Mouse (Mus musculus): ENCODE results near the gene Neurl2.
A peak's percentile ranks its signal among the peaks of the same experiment; 100 is the strongest.
"Not testable (repeated sequence)": the region's sequence is repeated elsewhere in the genome, so short reads cannot be mapped to it uniquely, and the experiment has no call there.

Gene Neurl2

GRCm38 (mm10) chr2:164857842-164858553 is 24.7 kb upstream of the Neurl2 start:
- DNase-seq: no peak

- DNase-seq: peak; percentile 30
Observed at GRCm38 (mm10) chr2:164857101-164857821, 24.0 kb upstream of the Neurl2 start, which contains the start of gene Pltp. Gene Pltp, minus strand, starts transcription at chr2:164857711.

DNA sequence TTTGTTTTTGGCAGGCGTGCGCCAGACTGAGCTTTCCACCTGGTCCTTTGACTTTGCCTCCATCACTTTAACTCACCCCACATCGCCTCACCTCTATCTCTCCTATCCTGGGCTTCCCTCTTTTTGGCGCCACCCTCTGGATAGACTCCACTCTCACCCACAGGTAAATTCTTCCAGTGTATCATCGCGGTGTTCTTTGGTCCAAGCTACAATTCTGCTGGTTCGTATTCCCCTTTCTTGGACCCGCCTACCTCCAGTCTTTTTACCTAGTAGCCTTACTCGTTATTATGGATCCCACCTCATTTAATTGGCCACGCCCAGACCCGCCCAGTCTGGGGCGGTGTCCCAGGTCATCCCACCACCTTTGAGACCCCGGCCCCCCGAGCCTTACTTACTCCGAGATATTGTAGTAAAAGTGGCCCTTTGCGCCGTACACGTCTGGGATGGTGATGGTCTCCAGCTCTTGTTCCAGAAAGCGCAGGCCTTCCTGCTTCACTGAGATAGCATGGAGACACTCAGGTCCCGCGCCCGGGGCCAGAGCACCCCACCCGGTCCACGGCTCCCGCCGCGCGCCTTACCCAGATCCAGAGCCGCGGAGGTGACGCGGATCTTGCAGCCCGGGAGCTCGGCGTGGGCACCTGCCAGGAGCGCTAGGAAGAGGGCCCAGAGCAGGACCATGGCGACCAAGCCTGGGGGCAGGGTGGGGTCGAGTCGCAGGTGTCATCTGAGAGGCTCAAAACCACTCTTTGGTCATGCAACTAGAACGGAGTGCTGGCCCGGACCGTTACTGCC is 23.2 kb upstream of the Neurl2 start:
- no peak for DNase-seq

- not testable (repeated sequence) for DNase-seq
Observed at GRCm38 (mm10) chr2:164855572-164855971, 22.3 kb upstream of the Neurl2 start.

GRCm38 (mm10) chr2:164850061-164850460 is 16.8 kb upstream of the Neurl2 start:
- no peak for DNase-seq

DNA sequence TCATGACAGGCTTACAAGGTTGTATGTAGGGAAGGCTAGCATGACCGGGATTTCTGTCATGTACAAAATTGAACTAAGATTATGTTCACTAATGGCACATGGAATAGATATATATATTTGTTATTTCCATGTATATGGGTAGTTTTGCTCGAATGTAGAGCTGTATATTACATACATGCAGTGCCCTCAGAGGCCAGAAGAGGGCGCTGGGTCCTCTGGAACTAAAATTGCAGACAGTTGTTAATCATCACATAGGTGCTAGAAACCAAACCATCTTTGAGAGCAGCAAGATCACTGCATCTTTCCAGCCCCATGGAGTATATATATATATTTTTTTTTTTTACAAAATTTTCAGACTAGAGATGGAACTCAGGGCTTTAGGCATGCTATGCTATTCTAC is 12.5 kb upstream of the Neurl2 start:
- DNase-seq: peak; percentile 41

- no peak for DNase-seq
Observed at GRCm38 (mm10) chr2:164835164-164835563, 1.9 kb upstream of the Neurl2 start.

GRCm38 (mm10) chr2:164834531-164834930 is 1.3 kb upstream of the Neurl2 start:
- no peak for DNase-seq

DNA sequence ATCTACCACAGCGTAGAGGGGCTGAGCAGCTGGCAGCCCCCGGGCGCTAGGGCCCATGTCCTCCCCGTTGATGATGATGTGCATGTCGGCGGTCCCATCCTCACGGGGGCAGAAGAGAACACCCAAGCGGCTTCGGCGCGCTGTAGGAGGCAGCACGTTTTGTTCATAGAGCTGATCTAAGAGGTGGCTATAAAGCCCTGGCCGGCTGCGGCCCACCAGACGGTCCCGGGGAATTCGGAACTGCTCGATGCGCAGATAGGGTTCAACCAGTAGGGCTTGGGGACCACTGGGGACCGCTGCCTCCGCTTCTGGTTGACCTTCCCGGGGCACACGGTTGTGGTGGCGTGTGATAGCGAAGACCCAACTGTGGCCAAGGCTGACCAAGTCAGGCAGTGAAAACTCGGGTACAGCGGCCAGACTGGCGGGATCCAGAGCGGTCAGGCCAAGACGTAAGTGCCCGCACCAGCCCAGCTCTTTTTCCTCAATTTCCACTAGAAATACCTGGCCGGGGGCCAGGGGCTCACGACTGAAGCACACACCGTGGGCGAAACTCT is 431 bp downstream of the Neurl2 start, which contains the start of gene Ctsa:
Gene Ctsa (plus strand): TSS at position 126 of the 554 bp plus-strand sequence.
- DNase-seq: peak; percentile 81

DNA sequence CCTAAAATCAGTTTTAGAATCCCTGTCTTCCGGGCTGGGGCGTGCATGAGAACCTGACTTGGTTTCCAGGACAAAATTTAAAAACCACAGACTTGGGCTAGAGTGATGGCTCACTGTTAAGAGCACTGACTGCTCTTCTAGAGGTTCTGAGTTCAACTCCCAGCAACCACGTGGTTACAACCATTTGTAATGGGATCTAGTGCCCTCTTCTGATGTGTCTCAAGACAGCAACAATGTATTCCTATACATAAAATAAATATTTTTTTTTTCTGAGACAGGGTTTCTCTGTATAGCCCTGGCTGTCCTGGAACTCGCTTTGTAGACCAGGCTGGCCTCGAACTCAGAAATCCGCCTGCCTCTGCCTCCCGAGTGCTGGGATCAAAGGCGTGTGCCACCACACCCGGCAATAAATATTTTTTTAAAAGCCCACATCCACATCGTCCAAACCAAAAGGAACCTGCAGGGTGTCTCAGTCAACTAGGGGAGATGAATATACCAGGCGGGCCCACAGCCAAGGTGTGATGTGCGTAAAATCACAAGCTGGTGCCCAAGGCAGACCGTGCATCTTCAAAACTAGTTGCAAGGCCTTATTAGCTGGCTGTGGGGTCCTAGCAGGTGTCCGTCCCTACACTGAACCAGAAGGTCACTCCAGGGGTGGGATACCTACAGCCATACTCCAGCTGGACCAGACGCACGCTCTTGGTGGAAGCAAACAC is 1.1 kb downstream of the Neurl2 start:
- DNase-seq: no peak

DNA sequence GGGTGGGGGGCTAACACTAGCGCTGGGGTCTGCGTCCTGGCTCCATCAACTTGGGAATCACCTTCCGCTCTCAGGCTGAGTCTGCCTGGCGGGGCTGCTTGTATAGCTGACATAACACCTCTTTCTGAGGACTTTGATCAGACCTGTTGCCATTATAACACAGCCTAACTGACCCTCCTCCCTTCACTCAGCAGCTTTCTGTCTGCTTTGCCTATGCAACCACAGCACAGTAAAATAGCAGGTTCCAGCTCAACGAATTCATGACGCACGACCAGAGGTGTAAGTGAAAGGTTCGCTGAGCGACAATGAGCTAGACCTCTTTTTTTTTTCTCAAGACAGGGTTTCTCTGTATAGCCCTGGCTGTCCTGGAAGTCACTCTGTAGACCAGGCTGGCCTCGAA is 2.2 kb downstream of the Neurl2 start:
- no peak for DNase-seq

DNA sequence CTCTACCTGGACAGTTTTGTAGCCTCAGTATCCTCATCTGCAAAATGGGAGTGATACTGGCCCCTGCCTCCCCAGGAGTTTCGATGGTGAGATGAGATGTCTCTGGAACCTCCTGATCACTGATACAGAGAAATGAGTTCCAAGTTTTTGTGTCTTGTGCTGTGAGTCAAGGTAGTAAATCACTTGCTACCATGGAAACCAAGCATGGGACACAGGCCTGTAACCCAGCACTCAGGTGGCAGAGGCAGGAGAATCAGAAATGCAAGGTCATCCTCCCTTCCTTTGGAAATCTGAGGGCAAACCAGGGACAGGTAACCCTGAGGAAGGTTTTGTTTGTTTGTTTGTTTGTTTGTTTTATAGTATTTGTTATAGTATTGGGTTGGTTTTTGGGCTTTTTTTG is 4.2 kb downstream of the Neurl2 start:
- no peak for DNase-seq

- no peak for DNase-seq
Observed at GRCm38 (mm10) chr2:164828437-164828836, 4.8 kb downstream of the Neurl2 start, which contains the start of gene Spata25. Gene Spata25, minus strand, starts transcription at chr2:164828537.

DNA sequence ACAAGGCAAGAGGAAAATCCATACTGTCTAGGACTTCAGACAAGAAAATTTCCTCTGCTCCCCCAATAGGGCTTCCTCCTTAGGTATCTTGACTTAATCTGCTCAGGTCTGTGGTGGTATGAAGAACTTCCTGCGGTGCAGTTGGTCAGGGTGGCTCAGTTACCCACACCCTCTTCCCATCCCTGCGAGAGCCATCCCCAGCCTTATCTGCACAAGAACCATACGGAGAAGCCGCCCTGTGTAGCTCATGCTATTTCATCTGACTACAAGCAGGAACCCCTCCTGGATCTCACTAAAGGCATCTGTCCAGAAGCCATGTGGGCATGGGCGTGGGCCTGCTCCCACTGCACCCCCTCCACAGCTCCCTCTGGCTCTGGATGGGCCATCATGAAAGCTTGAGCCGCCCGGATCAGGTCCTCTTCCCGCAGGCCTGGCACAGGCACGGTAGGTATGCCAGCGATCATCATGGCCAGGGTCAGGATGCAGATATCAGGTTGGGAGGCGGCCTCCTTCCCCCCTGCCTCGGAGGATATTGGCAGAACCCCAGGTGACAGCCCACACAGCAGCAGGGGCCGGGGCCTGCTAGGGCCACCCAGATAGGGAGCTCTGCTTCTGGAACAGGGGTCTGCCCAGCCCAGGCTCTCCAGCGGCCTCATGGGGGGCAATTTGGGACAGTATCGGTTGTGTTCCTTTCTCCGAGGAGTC is 6.0 kb downstream of the Neurl2 start:
- DNase-seq: peak; percentile 24

GRCm38 (mm10) chr2:164825521-164825920 is 7.7 kb downstream of the Neurl2 start:
- DNase-seq: no peak

GRCm38 (mm10) chr2:164823969-164824368 is 9.3 kb downstream of the Neurl2 start:
- DNase-seq: no peak

- DNase-seq: peak; percentile 56
Observed at GRCm38 (mm10) chr2:164823181-164823585, 10.1 kb downstream of the Neurl2 start.

DNA sequence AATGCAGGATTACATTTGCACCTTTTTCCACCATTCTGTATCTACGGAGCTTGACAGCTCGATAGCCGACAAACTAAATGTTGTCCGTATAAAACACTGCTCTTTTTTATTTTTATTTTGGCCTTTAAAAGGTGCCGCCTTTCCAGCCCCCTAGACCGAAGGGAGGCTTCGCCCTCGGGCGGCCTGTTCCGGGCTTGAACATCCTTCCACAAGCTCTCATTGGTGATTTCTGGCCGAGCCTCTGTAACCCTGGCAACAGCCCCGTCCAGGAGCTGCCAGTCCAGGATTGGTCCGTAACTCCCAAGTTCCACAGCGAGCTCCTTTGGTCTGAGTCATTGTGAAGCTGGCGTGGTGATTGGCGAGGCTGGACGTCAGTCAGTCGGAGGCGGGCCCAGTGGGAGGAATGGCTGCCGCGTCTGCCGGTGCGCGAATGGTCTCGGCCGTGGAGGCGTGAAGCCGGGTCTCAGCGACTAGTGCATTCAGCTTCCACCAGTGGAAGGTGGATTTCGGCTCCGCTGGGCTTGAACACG is 10.6 kb downstream of the Neurl2 start, which contains the start of gene Zswim1:
Gene Zswim1 (plus strand): TSS at position 51 of the 530 bp plus-strand sequence.
- peak; percentile 99 for DNase-seq

GRCm38 (mm10) chr2:164821060-164821459 is 12.2 kb downstream of the Neurl2 start:
- DNase-seq: no peak

DNA sequence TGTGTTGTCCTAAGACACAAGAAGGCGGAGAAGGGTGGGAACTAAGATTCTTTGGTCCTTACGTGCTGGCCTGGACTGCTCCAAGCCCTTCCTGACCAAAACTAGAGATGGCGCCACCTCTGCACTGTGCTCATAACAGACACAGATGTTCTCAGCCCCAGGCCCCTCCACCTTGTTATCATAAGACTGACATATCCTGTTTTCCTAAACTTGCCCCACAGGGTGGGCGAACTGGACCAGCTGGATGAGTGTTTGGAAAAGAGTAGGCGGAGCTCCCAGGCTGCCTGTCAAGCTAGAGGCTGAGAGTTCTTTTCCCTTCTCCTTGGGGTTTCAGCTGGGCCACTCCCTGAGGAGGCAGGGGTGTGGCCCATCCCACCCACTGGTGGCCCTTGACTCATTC is 15.6 kb downstream of the Neurl2 start:
- no peak for DNase-seq

DNA sequence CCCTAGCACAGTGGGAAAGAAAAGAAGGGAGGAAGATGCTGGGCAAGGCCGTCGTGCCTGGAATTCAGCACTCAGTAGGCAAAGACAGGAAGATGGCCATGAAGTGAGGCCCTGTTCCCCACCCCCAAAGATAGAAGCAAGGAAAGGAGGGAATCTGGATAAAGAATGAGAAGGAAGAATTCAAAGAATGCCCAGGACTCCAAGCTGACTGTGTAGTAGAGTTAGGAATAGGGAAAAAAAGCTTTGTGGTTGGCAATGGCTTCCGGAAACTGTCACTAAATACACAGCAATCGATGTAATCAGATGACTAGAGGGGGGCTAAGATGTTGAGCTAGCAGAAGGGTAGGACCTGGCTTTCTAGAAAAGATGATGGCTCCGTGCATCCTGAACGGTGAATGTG is 16.1 kb downstream of the Neurl2 start:
- DNase-seq: no peak

All from liver (tissue).